Mouse (Mus musculus) retina, postnatal 1 day (tissue): ENCODE measurements around the gene Irgm1.
"Not testable (repeated sequence)": the region's sequence is repeated elsewhere in the genome, so short reads cannot be mapped to it uniquely, and the experiment has no call there.

Source experiments
- DNase-seq: peaks from one replicate; pipeline ENCODE4 v3.0.0-alpha.2; 2012

Irgm1 gene

DNA sequence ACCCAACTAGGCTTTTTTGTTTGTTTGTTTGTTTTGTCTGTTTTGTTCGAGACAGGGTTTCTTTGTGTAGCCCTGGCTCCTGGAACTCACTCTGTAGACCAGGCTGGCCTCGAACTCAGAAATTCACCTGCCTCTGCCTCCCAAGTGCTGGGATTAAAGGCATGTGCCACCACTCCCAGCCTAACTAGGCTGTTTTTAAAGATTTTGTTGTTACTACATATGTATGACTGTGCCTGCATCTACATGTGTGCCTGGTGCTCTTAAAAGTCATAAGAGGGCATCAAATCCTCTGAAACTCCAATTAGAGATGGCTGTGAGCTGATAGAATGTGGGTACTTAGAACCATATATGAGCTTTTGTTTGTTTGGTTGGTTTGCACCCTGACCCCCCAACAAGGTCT, 40.2 kb downstream of the Irgm1 start:
- DNase-seq = no peak

DNA sequence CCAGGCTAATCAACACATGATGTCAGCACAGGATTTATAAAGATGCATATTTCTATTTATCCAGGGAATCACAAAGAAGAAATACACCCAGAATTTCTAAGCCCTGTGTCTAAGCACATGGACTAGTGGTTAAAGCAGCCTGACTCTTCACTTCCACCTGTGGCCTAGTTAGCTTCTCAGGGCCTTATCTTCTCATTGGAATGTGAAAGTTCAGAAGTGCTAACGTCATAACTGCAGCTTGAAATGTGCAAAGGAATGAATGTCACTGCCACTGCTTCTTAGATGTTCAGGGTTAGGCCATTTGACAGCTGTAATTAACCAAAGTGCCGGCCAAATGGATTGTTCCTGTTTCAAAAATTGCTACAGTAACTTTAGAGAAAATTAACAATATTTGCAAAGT, 41.2 kb downstream of the Irgm1 start:
- no peak for DNase-seq

- DNase-seq = no peak
Measured at GRCm38 (mm10) chr11:48827926-48828325, 43.6 kb downstream of the Irgm1 start.

- DNase-seq = peak; percentile 73
Measured at GRCm38 (mm10) chr11:48826752-48827096, 44.8 kb downstream of the Irgm1 start.

DNA sequence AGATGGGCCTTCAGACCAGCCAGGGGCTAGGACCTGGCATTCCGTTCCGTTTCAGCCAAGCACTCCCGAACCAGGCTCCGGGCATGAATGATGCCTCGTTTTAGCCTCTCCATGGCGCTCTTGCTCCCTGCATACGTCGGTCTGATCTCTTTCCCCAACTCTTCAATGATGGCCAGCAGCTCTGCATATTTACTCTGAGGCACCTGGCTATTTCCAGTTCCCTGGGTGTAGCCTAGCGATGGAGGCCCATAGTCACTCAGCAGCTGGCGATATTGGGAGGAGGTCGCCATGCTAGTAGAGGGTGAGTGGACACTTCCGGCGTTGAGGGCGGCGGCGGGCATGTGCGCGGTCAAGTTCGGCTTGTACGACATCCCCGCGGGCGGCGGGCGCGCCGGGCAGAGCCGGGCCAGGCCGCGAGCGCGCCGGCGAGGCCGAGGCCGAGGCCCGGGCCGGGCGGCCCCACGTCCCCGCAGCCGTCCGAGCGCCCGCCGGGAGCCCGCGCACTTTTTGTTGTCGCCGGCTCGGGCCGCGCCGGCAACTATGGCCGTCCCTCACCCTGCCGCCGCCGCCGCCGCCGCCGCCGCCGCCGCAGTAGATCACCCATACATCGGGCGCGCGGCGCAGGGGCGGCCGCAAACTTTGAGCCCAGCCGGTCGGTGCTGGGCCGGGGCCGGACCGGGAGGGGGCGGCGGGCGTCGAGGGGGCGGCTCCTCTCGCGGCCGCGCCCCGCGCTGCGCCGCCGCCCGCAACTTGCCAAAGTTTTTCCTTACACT, 45.3 kb downstream of the Irgm1 start, which contains the start of the genes Trim7 and Gm12184:
Gene Trim7, plus strand, starts transcription at position 162 of the 773 bp plus-strand sequence.
Gene Gm12184, minus strand, starts transcription at position 677 of the 773 bp plus-strand sequence.
- not testable (repeated sequence) for DNase-seq

- no peak for DNase-seq
Measured at GRCm38 (mm10) chr11:48824311-48824830, 47.1 kb downstream of the Irgm1 start.

- DNase-seq = peak; percentile 85
Measured at GRCm38 (mm10) chr11:48823536-48823972, 47.9 kb downstream of the Irgm1 start.

GRCm38 (mm10) chr11:48822768-48823512, 48.5 kb downstream of the Irgm1 start:
- no peak for DNase-seq

GRCm38 (mm10) chr11:48821299-48821698, 50.2 kb downstream of the Irgm1 start:
- DNase-seq = not testable (repeated sequence)

- DNase-seq = no peak
Measured at GRCm38 (mm10) chr11:48820308-48820674, 51.2 kb downstream of the Irgm1 start.

GRCm38 (mm10) chr11:48819614-48820307, 51.7 kb downstream of the Irgm1 start:
- no peak for DNase-seq

DNA sequence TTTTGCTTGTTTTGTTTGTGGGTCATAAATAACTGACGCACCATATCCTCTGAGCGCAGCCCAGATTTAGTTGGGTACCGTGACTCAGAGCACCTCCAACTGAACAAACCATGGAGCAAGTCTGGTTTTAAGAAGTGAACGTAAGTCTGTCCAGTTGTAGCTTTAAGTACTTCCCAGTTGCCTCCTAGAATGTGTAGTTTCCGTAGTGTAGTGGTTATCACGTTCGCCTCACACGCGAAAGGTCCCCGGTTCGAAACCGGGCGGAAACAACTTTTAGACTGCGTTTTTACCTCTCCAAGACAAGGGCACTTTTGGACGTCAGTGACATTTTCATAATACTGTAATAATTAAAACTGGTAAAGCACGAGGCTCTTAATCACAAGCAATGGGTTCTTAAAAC, 53.1 kb downstream of the Irgm1 start:
- peak; percentile 95 for DNase-seq

GRCm38 (mm10) chr11:48817794-48818193, 53.7 kb downstream of the Irgm1 start:
- DNase-seq = no peak

GRCm38 (mm10) chr11:48816800-48817665, 54.5 kb downstream of the Irgm1 start, which contains the start of gene Trim41:
Gene Trim41, minus strand, starts transcription at chr11:48817353.
- DNase-seq = peak; percentile 100

DNA sequence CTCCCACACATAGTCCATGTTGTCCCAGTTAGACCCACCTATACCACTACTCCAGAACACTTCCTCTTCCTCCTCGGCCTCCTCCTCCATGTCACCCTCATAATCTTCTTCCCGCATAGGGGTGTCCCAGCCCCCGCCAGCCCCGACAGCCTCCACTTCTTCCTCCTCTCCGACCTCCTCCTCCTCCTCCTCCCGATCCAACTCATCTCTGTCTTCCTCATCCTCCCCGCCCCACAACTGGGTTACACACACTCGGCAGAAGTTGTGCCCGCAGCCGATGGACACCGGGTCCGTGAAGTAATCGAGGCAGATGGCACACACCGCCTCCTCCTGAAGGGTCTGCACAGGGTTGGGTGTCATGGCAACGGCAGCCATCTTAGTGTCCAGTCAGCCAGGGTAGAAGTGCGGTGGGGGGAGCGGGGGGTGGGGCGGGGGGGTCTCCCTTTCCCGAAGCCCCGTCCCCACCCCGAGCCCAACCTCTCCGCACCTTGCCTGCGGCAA, 55.2 kb downstream of the Irgm1 start:
- peak; percentile 90 for DNase-seq

GRCm38 (mm10) chr11:48815851-48816250, 55.6 kb downstream of the Irgm1 start:
- DNase-seq = no peak

DNA sequence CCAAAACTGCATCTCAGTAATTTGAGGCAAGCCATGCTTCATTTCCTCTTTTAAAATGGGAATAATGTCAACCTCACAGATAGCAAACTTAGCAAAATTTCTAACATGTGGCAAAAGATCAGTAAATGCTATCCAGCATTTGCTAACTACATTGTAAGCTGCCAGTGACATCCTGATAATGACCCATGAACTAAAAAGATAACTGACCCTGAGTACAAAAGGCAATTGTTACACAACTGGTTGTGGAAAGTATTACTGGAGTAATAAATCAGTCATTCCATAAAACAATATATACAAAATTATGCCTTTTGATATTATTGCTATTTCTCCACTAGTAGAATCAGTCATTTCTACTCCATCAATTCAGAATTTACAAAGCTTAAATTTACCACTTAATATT, 57.7 kb downstream of the Irgm1 start:
- DNase-seq = no peak
